Mouse (Mus musculus) limb, embryonic 11.5 days (tissue): ENCODE measurements around the gene Chst14. TPM values are rescaled to one million over a fixed set of nuclear protein-coding genes. Genes with fewer than 3 reads are reported as not detected.
A peak's percentile ranks its signal among the peaks of the same experiment; 100 is the strongest.

Experiments
- ATAC-seq: fragments of 200-750 bp; cut with Nextera tagmentation; 2 replicates; pipeline ENCODE4 v1.8.0; 2017; ENCODE audit warnings: low read depth; ENCODE audit not compliant: insufficient number of reproducible peaks, low FRiP score, low TSS enrichment
- DNase-seq: peaks from one replicate; pipeline ENCODE4 v3.0.0-alpha.2; 2015; ENCODE audit warnings: low spot score
- H3K27ac ChIP-seq: fragments of 300-500 bp; sonication (generic); replicated peaks from 2 replicates; pipeline ENCODE4 v1.5.1; 2014; ENCODE audit warnings: low read depth, mild to moderate bottlenecking, low read length
- H3K27me3 ChIP-seq: fragments of 300-500 bp; sonication (generic); 2 replicates; pipeline ENCODE4 v1.6.1; 2014; ENCODE audit warnings: mild to moderate bottlenecking, low read length, mixed read lengths; ENCODE audit not compliant: control insufficient read depth, insufficient read depth
- H3K36me3 ChIP-seq: fragments of 300-500 bp; sonication (generic); 2 replicates; pipeline ENCODE4 v1.6.1; 2014; ENCODE audit warnings: mild to moderate bottlenecking, low read length, moderate library complexity, mixed read lengths; ENCODE audit not compliant: control insufficient read depth, insufficient read depth
- H3K4me1 ChIP-seq: fragments of 300-500 bp; sonication (generic); 2 replicates; pipeline ENCODE4 v1.6.1; 2014; ENCODE audit warnings: low read length, mixed read lengths; ENCODE audit not compliant: control insufficient read depth, insufficient read depth
- H3K4me2 ChIP-seq: fragments of 300-500 bp; sonication (generic); 2 replicates; pipeline ENCODE4 v1.6.1; 2014; ENCODE audit warnings: low read depth, mild to moderate bottlenecking, moderate library complexity; ENCODE audit not compliant: severe bottlenecking
- H3K4me3 ChIP-seq: fragments of 300-500 bp; sonication (generic); 2 replicates; pipeline ENCODE4 v1.5.1; 2014; ENCODE audit warnings: low read depth, low read length
- H3K9ac ChIP-seq: fragments of 300-500 bp; sonication (generic); 2 replicates; pipeline ENCODE4 v1.6.1; 2014; ENCODE audit warnings: mild to moderate bottlenecking, low read length
- H3K9me3 ChIP-seq: fragments of 300-500 bp; sonication (generic); 2 replicates; pipeline ENCODE4 v1.6.1; 2016; ENCODE audit warnings: low read length; ENCODE audit not compliant: control insufficient read depth
- WGBS: fragments of 180-500 bp; shearing (Covaris S2); extraction: QIAGEN DNeasy Blood & Tissue Kit; methylation state at CpG from one replicate; pipeline ENCODE4 v1.1.7; 2014; 5-methylcytosine and 5-hydroxymethylcytosine counted together
- polyA plus RNA-seq: library from polyadenylated mRNA; unstranded; fragments of >200 nt; fragmentation: Nextera tagmentation; extraction: Ambion mirVana; gene quantifications from 2 replicates; pipeline ENCODE4 v1.2.1, GENCODE M21; 2014

Gene Chst14
- polyA plus RNA-seq, 1 experiment from 2014 or later = 34.9 TPM

DNA sequence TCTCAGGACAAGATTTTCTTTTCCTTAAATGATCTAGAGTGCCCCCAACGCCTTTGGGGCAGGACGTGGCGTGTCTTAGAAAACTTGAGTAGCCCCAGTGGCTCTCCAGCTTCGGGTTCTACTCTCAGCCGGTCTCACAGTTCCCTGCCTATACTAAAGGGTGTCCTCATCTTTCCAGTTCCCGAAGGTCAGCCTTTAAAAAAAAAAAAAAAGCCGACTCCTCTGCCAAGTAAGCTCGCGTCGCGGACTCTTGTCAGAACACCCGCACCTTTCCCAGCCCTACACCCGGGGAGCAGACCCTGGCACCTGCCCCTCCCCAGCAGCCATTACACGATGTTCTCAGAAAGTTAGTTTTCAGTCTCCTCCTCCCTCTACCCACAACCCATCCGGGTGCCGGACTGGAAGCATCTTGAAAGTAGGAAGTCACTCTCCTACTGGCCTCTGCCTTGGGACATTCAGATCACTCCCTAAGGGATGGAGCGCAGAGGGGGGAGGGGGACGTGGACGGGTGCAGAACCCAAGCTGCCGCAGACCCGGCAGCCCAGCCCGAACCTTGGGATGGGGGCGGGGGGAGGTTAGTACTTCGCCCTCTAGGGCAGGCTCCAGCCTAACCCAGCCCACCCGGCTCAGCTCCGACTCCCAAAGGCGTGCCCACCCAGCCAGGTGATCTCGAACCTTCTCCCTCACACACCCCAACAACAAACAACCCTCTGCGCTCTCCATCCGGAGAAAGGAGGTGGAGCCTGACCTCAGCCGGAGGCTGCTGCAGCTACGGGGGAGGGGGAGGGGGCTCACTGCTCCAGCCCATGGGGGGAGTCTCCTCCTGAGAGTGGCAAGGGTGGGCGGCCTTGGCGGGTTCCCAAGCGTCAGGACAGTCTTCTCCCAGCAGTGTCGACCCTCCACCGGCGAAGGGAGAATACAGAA is 30.0 kb upstream of the Chst14 start:
- H3K9ac ChIP-seq = peak overlapping the region; percentile 47
- ATAC-seq (peak; percentile 22; the same call in 1 of the 2 replicates), DNase-seq (peak; percentile 57)
- H3K27me3 ChIP-seq = peaks cover 60% of the 10 kb centered on the region
- no peaks in the 10 kb centered on the region for H3K9me3 ChIP-seq
- no peaks in the 10 kb centered on the region for H3K36me3 ChIP-seq
- H3K27ac ChIP-seq = no peak overlapping the region
- 1% methylated on average over 38 of the region's 38 CpGs for WGBS
- H3K4me3 ChIP-seq = peak overlapping the region; percentile 45
- H3K4me2 ChIP-seq = peak overlapping the region; percentile 82
- H3K4me1 ChIP-seq = peaks cover 31% of the 10 kb centered on the region

DNA sequence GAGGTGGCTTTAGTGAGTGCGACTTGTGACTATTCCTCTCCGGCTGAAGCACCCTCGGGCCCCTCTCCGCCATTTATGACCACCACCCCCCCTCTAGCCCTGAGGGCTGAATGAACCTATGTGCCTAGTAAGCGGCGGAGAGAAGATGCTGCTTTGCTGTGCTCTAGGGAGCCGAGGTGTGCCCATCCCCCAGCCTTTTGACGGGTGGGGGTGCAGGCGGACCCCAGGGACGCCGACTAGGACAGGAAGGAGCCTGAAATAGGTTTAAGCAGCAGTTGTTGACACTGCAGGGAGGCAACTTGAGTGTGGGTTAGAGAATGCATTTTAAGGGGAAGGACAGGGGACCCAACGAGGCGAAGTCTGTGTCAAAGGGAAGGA is 29.4 kb upstream of the Chst14 start:
- Histone ChIP-seq H3K27ac (no peak overlapping the region), H3K4me2 (peak overlapping the region; percentile 82), H3K9me3 (no peaks in the 10 kb centered on the region), H3K9ac (peak overlapping the region; percentile 47), H3K36me3 (no peaks in the 10 kb centered on the region), H3K27me3 (peaks cover 60% of the 10 kb centered on the region), H3K4me3 (peak overlapping the region; percentile 45), H3K4me1 (peaks cover 31% of the 10 kb centered on the region)
- ATAC-seq (no peak), DNase-seq (no peak)
- WGBS = under 1% methylated on average over 13 of the region's 13 CpGs

DNA sequence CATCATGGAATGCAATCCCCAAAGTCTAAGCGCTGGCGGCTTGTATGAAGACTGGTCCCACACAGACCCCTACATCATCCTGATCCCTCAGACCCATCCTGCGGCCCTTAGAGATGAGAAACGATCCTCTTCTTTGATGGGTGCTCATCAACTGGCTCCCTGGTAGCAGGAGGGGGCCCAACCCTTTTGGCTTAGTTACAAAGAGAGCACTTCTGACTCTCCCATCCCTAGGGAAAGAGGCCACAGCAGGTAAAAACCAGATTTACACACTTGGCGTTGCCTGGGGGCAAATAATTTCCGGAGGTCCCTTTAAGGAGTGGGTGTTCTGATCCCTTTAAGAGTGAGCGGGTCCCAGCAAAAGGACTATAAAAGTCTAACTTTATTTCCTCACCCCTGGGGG is 28.9 kb upstream of the Chst14 start:
- Histone ChIP-seq H3K9ac (no peak overlapping the region), H3K36me3 (no peaks in the 10 kb centered on the region), H3K4me1 (peaks cover 32% of the 10 kb centered on the region), H3K4me3 (no peak overlapping the region), H3K27me3 (peaks cover 60% of the 10 kb centered on the region), H3K9me3 (no peaks in the 10 kb centered on the region), H3K4me2 (peak overlapping the region; percentile 82), H3K27ac (no peak overlapping the region)
- 1% methylated on average over 7 of the region's 7 CpGs for WGBS
- DNase-seq = peak; percentile 40
- no peak for ATAC-seq

DNA sequence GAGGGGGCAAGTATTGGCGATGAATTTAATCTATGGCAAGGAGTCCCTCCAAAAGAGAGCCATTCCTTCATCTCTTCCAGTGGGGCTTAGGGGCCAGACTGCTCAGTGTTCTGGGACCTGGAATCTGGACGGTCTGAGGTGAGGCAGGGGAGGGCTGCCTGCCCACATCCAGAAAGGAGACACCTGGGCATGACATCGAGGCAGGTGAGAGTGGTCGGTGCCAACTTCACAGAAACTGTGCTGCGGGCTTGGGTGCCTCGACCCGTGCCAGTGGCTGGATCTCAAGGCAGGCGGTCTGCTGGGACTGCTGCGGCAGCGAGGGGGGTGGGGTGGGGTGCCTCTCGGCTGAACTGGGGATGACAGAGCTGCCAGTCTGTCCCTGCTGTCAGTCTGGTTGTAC is 28.5 kb upstream of the Chst14 start:
- no peaks in the 10 kb centered on the region for H3K36me3 ChIP-seq
- H3K27me3 ChIP-seq = peaks cover 65% of the 10 kb centered on the region
- 0 out of 2 replicates have a peak overlapping the region, but pooled peaks have one; percentile 8 for H3K4me3 ChIP-seq
- no peak for ATAC-seq
- 0% methylated on average over 11 of the region's 11 CpGs for WGBS
- H3K9ac ChIP-seq = 0 out of 2 replicates have a peak overlapping the region, but pooled peaks have one; percentile 12
- DNase-seq = peak; percentile 31
- no peak overlapping the region for H3K27ac ChIP-seq
- H3K4me1 ChIP-seq = peaks cover 35% of the 10 kb centered on the region
- peak overlapping the region; percentile 17 for H3K4me2 ChIP-seq
- no peaks in the 10 kb centered on the region for H3K9me3 ChIP-seq

DNA sequence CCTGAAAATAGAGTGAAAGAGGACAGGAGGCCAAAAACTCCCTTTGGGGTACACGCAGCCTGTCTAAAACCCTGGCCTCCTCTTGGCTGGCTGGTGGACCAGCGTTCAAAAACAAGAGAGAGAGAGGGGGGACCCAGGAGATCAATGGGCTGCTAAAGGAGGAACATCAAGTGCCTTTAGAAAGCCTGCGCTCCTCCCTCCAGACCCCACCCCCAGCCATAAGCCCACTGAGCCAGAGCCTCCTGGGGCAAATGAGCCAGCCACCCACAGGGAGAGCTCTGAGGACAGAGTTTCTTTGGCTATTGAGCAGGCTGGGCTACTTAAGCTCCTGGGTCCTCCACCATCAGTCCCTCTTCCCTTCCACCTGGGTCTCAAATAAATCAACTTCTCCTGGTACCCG is 27.5 kb upstream of the Chst14 start:
- no peak overlapping the region for H3K9ac ChIP-seq
- WGBS = 6% methylated on average over 4 of the region's 4 CpGs
- DNase-seq (no peak), ATAC-seq (no peak)
- no peaks in the 10 kb centered on the region for H3K36me3 ChIP-seq
- peaks cover 69% of the 10 kb centered on the region for H3K27me3 ChIP-seq
- H3K9me3 ChIP-seq = no peaks in the 10 kb centered on the region
- peaks cover 42% of the 10 kb centered on the region for H3K4me1 ChIP-seq
- H3K27ac ChIP-seq = no peak overlapping the region
- H3K4me2 ChIP-seq = no peak overlapping the region
- H3K4me3 ChIP-seq = no peak overlapping the region

DNA sequence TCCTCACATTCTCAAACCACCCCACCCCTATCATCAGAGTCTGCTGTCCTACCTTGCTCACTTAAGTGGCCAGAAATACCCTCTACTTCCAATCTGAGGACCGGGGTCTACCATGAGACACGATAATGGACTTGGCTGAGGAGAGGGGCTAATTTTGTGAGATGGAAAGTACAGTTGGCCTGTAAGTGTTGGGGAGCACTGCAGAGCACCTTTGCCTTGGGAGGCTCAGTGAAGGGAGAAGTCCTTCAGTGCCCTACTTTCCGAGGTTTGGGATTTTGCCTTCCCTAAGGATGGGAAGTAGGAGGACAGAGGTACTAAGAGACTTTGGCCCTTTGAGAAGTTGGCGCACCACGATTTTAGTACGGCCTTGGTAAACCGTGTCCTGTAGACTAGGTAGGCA is 27.0 kb upstream of the Chst14 start:
- 9% methylated on average over 7 of the region's 7 CpGs for WGBS
- peaks cover 42% of the 10 kb centered on the region for H3K4me1 ChIP-seq
- H3K27ac ChIP-seq = no peak overlapping the region
- H3K4me2 ChIP-seq = no peak overlapping the region
- ATAC-seq (no peak), DNase-seq (peak; percentile 26)
- no peaks in the 10 kb centered on the region for H3K36me3 ChIP-seq
- no peaks in the 10 kb centered on the region for H3K9me3 ChIP-seq
- peaks cover 67% of the 10 kb centered on the region for H3K27me3 ChIP-seq
- H3K9ac ChIP-seq = no peak overlapping the region
- H3K4me3 ChIP-seq = no peak overlapping the region

DNA sequence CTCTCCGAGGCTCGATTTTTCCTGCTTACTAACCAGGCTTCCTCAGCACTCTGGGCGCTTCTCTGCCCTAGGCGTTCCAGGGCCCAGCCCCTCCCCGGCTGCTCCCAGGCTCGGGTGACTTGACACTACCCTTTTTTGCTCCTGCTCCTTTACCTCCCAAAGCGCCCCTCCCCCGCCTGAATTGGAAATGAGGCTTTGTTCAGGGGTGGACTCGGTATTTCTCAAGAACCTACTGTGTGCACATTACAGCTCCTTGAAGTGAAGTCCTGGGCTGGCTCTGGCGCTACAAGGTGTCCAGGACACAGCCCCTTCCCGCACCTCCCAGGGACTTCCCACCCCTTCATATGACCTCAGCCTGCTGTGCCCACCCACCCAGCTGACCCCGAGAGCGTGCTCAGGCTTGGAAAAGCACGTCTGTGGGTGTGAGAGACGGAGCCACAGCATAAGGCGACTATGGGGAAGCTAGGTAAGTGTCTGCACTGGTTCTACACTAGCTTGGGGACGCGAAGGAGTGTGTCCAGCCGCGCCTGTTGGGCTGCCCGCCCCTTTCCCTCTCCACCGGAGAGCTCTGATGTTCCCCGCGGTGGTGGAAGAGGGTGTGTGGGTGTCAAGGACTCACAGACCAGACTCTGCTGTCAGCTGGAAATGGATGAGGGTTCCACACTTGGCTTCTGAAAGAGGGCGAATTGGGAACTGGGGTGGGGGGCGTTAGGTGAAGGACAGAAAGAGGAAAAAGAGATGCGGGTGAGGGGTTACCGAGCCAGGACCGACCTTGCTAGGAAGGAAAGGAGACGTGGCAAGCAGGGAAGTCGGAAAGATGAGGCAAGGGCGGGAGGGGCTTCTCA is 26.1 kb upstream of the Chst14 start, which contains the start of gene Bahd1:
TSS of gene Bahd1 (plus strand) at position 397 of the 845 bp plus-strand sequence.
- H3K36me3 ChIP-seq = no peaks in the 10 kb centered on the region
- ATAC-seq (no peak), DNase-seq (peak; percentile 62)
- H3K4me2 ChIP-seq = peak within 1 kb of the TSS; percentile 99
- peak within 1 kb of the TSS; percentile 84 for H3K4me3 ChIP-seq
- peaks cover 42% of the 10 kb centered on the region for H3K4me1 ChIP-seq
- under 1% methylated on average over 32 of the region's 32 CpGs for WGBS
- peaks cover 63% of the 10 kb centered on the region for H3K27me3 ChIP-seq
- H3K27ac ChIP-seq = no peak within 1 kb of the TSS
- H3K9me3 ChIP-seq = no peaks in the 10 kb centered on the region
- peak within 1 kb of the TSS; percentile 37 for H3K9ac ChIP-seq

DNA sequence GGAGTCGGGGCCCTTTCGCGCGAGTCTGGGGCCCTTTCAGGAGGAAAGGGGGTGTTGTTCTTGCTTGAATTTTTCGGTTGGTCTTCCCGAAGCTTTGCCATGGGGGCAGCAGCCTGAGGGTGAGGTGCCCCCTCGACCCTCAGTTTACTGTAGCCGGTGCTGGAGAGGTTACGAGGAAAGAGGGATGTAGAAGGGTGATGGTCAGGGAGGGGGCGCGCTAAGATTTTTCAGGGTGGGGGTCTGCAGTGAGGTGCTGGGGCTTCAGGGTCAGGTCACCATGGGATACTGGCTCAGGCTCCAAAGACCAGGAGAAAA is 25.5 kb upstream of the Chst14 start:
- Histone ChIP-seq H3K9ac (peak overlapping the region; percentile 37), H3K9me3 (no peaks in the 10 kb centered on the region), H3K4me2 (peak overlapping the region; percentile 99), H3K4me3 (peak overlapping the region; percentile 84), H3K27ac (no peak overlapping the region), H3K4me1 (peaks cover 42% of the 10 kb centered on the region), H3K36me3 (no peaks in the 10 kb centered on the region), H3K27me3 (peaks cover 58% of the 10 kb centered on the region)
- ATAC-seq = no peak
- DNase-seq = peak; percentile 52
- 0% methylated on average over 11 of the region's 11 CpGs for WGBS
